Comparison of ENCODE assay signal across 10 mouse cellular contexts in genomic region chr1:137226479-137227097, GRCm38 (mm10).
A peak's percentile ranks its signal among the peaks of the same experiment; 100 is the strongest.
DNase-seq lines count a peak whose midpoint lies in the region; ATAC-seq and TF ChIP-seq lines count a peak whose summit lies in the region.
"Had no signal": no experiment of that assay in that cellular context is flagged by ENCODE, and none has a peak within 500 bp of the region (broad histone marks: within the 10 kb centered on the region; RNA-seq: fewer than 3 reads in every experiment).

No protein-coding gene starts in this region.

- no peaks in the 10 kb centered on the region for H3K36me3 ChIP-seq in heart, adult 2 months (ENCODE audit: control insufficient read depth, insufficient read depth, low read length)
- H3K36me3 ChIP-seq in hindbrain, embryonic 16.5 days (ENCODE audit: control insufficient read depth, insufficient read depth, low read length) = no peaks in the 10 kb centered on the region
- H3K36me3 ChIP-seq: heart, embryonic 13.5 days had no signal

- no peak for TF ChIP-seq POLR2A in heart, adult 2 months (IDR thresholded peaks at IDR 0.05; ENCODE audit: insufficient read depth, low read depth, low read length)

- H3K27ac ChIP-seq in heart, adult 2 months = no peak overlapping the region
- H3K27ac ChIP-seq in hindbrain, embryonic 16.5 days (ENCODE audit: low read depth, low read length) = no peak overlapping the region
- H3K27ac ChIP-seq: heart, embryonic 13.5 days had no signal

- H3K4me2 ChIP-seq in hindbrain, embryonic 16.5 days (ENCODE audit: low read length) = no peak overlapping the region
- H3K4me2 ChIP-seq: heart, embryonic 13.5 days had no signal

- intact Hi-C loops in heart, adult 2 months (cut with DNase I) = loop anchor here (10.0 kb wide), 1 partner anchor 502 kb away; no protein-coding TSS in a partner anchor
- intact Hi-C loops in heart, postnatal 25 days (cut with DNase I) = loop anchor here (10.0 kb wide), 3 partner anchors 282 to 432 kb away; no protein-coding TSS in a partner anchor
- intact Hi-C loops in gastrocnemius, postnatal 36 days (cut with DNase I) = loop anchor here (10.0 kb wide), 1 partner anchor 482 kb away; no protein-coding TSS in a partner anchor

- H3K79me2 ChIP-seq in heart, adult 2 months (replicated peaks; ENCODE audit: control insufficient read depth, insufficient read depth, low read length) = no peaks in the 10 kb centered on the region

- H3K4me3 ChIP-seq in heart, adult 2 months = no peak overlapping the region
- no peak overlapping the region for H3K4me3 ChIP-seq in hindbrain, embryonic 16.5 days (ENCODE audit: low read length)
- H3K4me3 ChIP-seq: heart, embryonic 13.5 days had no signal

- peak; percentile 58 for TF ChIP-seq CTCF in heart, adult 2 months (IDR thresholded peaks at IDR 0.05)

- 78% methylated on average over 6 of the region's 6 CpGs for WGBS in heart, adult 2 months
- WGBS in hindbrain, embryonic 16.5 days = 81% methylated on average over 6 of the region's 6 CpGs

- no peaks in the 10 kb centered on the region for H3K4me1 ChIP-seq in heart, adult 2 months (ENCODE audit: control insufficient read depth, insufficient read depth, low read length)
- 0 out of 2 replicates have a peak, but pooled peaks cover 2% of the 10 kb centered on the region for H3K4me1 ChIP-seq in hindbrain, embryonic 16.5 days (ENCODE audit: control insufficient read depth, insufficient read depth, low read depth, low read length)

- no peak overlapping the region for H3K9ac ChIP-seq in heart, adult 2 months (ENCODE audit: low read depth, low read length)
- H3K9ac ChIP-seq in hindbrain, embryonic 16.5 days (ENCODE audit: low read depth, low read length) = no peak overlapping the region
- H3K9ac ChIP-seq: heart, embryonic 13.5 days had no signal

- ATAC-seq in hindbrain, embryonic 16.5 days = no peak

- H3K27me3 ChIP-seq in heart, adult 2 months (ENCODE audit: control insufficient read depth, insufficient read depth, low read length) = no peaks in the 10 kb centered on the region
- no peaks in the 10 kb centered on the region for H3K27me3 ChIP-seq in hindbrain, embryonic 16.5 days (replicated peaks; ENCODE audit: control insufficient read depth, insufficient read depth, low read length)

- H3K9me3 ChIP-seq in hindbrain, embryonic 16.5 days (ENCODE audit: control insufficient read depth, low read length) = peaks cover 3% of the 10 kb centered on the region; the same call in 1 of the 2 replicates

- no peak for DNase-seq in heart, adult 2 months
- no peak for DNase-seq in heart, postnatal 25 days (ENCODE audit: low spot score)
- DNase-seq in lung, postnatal 14 days = peak; percentile 22
- no peak for DNase-seq in lung, adult 18-20 months
- peak; percentile 88 for DNase-seq in ES-CJ7 (ENCODE audit: low read depth, low spot score)
- peak; percentile 16 for DNase-seq in naive thymus-derived CD4-positive, alpha-beta T cell, adult 2 months (ENCODE audit: low read depth)
- DNase-seq in gastrocnemius, postnatal 36 days = no peak
- DNase-seq: cerebellum, adult 11-12 months had no signal

- no peak for TF ChIP-seq EP300 in heart, adult 2 months (IDR thresholded peaks at IDR 0.05; ENCODE audit: insufficient read depth, low read depth, low read length)

Comparison
In these comparisons a context has a peak if more than half of its experiments do, and no peak if none do; other contexts are left out.
1. DNase-seq: peak in lung, postnatal 14 days (single experiment), ES-CJ7 (single experiment) and naive thymus-derived CD4-positive, alpha-beta T cell, adult 2 months (single experiment); none in heart, adult 2 months (0 of 2), heart, postnatal 25 days (single experiment), lung, adult 18-20 months (0 of 2) and gastrocnemius, postnatal 36 days (0 of 2).